Mouse (Mus musculus) kidney, postnatal 0 days (tissue): Measurements from ENCODE around the gene Cldn22. TPM values are rescaled to one million over a fixed set of nuclear protein-coding genes. Genes with fewer than 3 reads are reported as not detected.
A peak's percentile ranks its signal among the peaks of the same experiment; 100 is the strongest.
"Not testable (repeated sequence)": the region's sequence is repeated elsewhere in the genome, so short reads cannot be mapped to it uniquely, and the experiment has no call there.

Experiments
- ATAC-seq: fragments of 200-750 bp; cut with Nextera tagmentation; replicated peaks from 2 replicates; pipeline ENCODE4 v1.8.0; 2017; ENCODE audit warnings: low read depth, moderate number of reproducible peaks, moderate TSS enrichment, moderate library complexity; ENCODE audit not compliant: low FRiP score
- DNase-seq: peaks from one replicate; pipeline ENCODE4 v3.0.0-alpha.2; 2016; ENCODE audit warnings: low spot score
- H3K27ac ChIP-seq: fragments of 300-500 bp; sonication (generic); 2 replicates; pipeline ENCODE4 v1.5.1; 2014; ENCODE audit warnings: mild to moderate bottlenecking
- H3K27me3 ChIP-seq: fragments of 300-500 bp; sonication (generic); 2 replicates; pipeline ENCODE4 v1.6.1; 2014; ENCODE audit warnings: low read length, mixed read lengths; ENCODE audit not compliant: insufficient read depth
- H3K36me3 ChIP-seq: fragments of 300-500 bp; sonication (generic); 2 replicates; pipeline ENCODE4 v1.6.1; 2014; ENCODE audit warnings: low read length, mixed read lengths; ENCODE audit not compliant: insufficient read depth
- H3K4me1 ChIP-seq: fragments of 300-500 bp; sonication (generic); replicated peaks from 2 replicates; pipeline ENCODE4 v1.6.1; 2014; ENCODE audit warnings: antibody characterized with exemption, low read length, mixed read lengths; ENCODE audit not compliant: insufficient read depth
- H3K4me2 ChIP-seq: fragments of 300-500 bp; sonication (generic); 2 replicates; pipeline ENCODE4 v1.6.1; 2014; ENCODE audit warnings: mild to moderate bottlenecking, low read length, moderate library complexity, mixed read lengths
- H3K4me3 ChIP-seq: fragments of 300-500 bp; sonication (generic); replicated peaks from 2 replicates; pipeline ENCODE4 v1.5.1; 2014; ENCODE audit warnings: low read depth, low read length
- H3K9ac ChIP-seq: fragments of 300-500 bp; sonication (generic); 2 replicates; pipeline ENCODE4 v1.6.1; 2014; ENCODE audit warnings: low read depth, low read length
- H3K9me3 ChIP-seq: fragments of 300-500 bp; sonication (generic); replicated peaks from 2 replicates; pipeline ENCODE4 v1.6.1; 2016; ENCODE audit warnings: low read length, inconsistent platforms, mixed read lengths
- CTCF ChIP-seq: IDR thresholded peaks from 2 replicates; pipeline ENCODE4 v1.5.1; 2016; ENCODE audit warnings: antibody characterized with exemption, low read depth, mild to moderate bottlenecking, moderate library complexity
- WGBS: fragments of 180-500 bp; shearing (Covaris S2); extraction: QIAGEN DNeasy Blood & Tissue Kit; methylation state at CpG from one replicate; pipeline ENCODE4 v1.1.7; 2014; 5-methylcytosine and 5-hydroxymethylcytosine counted together
- polyA plus RNA-seq: library from polyadenylated mRNA; unstranded; fragments of >200 nt; fragmentation: Nextera tagmentation; extraction: Ambion mirVana; gene quantifications from 2 replicates; pipeline ENCODE4 v1.2.1, GENCODE M21; 2015

Cldn22 gene
- polyA plus RNA-seq, 1 experiment from 2014 or later: not detected

- Histone ChIP-seq H3K4me1 (0 out of 2 replicates have a peak, but pooled peaks cover 5% of the 10 kb centered on the region), H3K9me3 (no peaks in the 10 kb centered on the region), H3K9ac (no peak overlapping the region), H3K27ac (0 out of 2 replicates have a peak overlapping the region, but pooled peaks have one; percentile 25), H3K27me3 (no peaks in the 10 kb centered on the region), H3K4me3 (no peak overlapping the region), H3K36me3 (no peaks in the 10 kb centered on the region), H3K4me2 (no peak overlapping the region)
- 0 out of 2 replicates have a peak, but pooled peaks have one; percentile 45 for ATAC-seq
- TF ChIP-seq CTCF: no peak
- peak; percentile 72 for DNase-seq
- WGBS: 48% methylated on average over 14 of the region's 14 CpGs
Observed at GRCm38 (mm10) chr8:47809970-47810665, 14.2 kb upstream of the Cldn22 start.

DNA sequence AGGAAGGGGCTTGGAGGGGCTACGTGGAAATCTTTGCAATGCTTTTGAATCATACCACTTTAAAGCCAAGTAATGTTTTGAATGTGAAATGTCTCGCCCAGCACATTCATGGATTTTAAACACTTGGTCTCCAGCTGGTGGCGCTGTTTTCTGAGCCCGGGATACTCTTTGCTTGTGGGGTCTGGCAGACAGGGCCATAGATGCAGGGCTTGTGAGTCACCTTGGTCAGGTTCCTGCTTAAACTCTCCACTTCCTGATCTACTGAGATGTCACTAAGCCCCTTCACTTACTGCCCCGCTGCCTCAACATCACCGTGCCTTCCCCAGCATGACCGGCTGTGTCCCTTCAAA is 13.6 kb upstream of the Cldn22 start:
- ATAC-seq (no peak), DNase-seq (no peak)
- H3K27me3 ChIP-seq: no peaks in the 10 kb centered on the region
- no peaks in the 10 kb centered on the region for H3K36me3 ChIP-seq
- H3K4me1 ChIP-seq: 0 out of 2 replicates have a peak, but pooled peaks cover 5% of the 10 kb centered on the region
- WGBS: 77% methylated on average over 7 of the region's 7 CpGs
- H3K4me2 ChIP-seq: no peak overlapping the region
- H3K27ac ChIP-seq: no peak overlapping the region
- peak; percentile 42 for TF ChIP-seq CTCF
- H3K9ac ChIP-seq: no peak overlapping the region
- H3K4me3 ChIP-seq: no peak overlapping the region
- no peaks in the 10 kb centered on the region for H3K9me3 ChIP-seq

DNA sequence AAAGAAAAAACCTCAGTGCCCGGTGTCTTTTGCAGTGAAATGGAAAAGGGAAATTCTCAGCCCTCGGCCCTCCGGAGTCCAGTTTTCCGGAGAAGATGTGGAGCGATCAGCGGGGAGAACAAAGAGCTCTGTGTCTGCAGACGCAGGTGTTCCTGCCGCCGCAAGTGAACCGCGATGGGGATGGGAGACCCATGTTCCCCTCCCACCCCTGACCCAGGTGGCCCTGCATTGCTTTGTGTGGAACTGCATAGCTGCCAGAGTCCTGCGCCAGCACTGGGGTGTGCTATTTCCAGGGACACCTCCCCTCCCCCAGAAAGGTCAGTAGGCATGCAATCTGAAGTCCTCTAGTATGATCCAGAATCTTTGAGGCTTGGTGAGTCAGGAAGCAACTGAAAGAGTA is 13.1 kb upstream of the Cldn22 start:
- TF ChIP-seq CTCF: no peak
- Histone ChIP-seq H3K4me2 (no peak overlapping the region), H3K27ac (no peak overlapping the region; the same call in 1 of the 2 replicates), H3K27me3 (no peaks in the 10 kb centered on the region), H3K4me3 (no peak overlapping the region), H3K4me1 (0 out of 2 replicates have a peak, but pooled peaks cover 5% of the 10 kb centered on the region), H3K36me3 (no peaks in the 10 kb centered on the region), H3K9ac (no peak overlapping the region), H3K9me3 (no peaks in the 10 kb centered on the region)
- WGBS: 65% methylated on average over 12 of the region's 12 CpGs
- ATAC-seq: no peak; the same call in 1 of the 2 replicates
- no peak for DNase-seq

DNA sequence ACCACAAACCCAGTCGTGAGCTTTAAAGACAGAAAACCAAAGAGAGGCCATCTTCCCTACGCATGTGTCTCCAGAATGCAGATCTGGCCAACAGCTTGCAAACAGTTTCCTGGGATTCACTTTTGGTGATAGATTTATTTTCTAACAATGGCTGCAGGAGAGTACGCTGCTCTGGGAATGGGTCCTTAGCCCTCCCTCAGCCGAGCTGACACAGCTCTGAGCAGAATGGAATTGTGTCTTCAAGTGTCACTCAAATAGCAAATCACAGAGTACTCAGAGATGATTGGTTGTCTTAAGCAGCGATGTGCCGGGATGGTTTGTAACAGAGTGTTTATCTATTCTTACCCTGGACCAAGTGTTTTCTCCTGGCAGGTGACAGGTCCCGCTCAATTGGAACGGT is 5.2 kb upstream of the Cldn22 start:
- ATAC-seq: no peak
- Histone ChIP-seq H3K27ac (no peak overlapping the region), H3K9ac (no peak overlapping the region), H3K4me3 (no peak overlapping the region), H3K9me3 (no peaks in the 10 kb centered on the region), H3K4me1 (no peaks in the 10 kb centered on the region), H3K4me2 (no peak overlapping the region), H3K36me3 (no peaks in the 10 kb centered on the region), H3K27me3 (no peaks in the 10 kb centered on the region)
- 91% methylated on average over 8 of the region's 8 CpGs for WGBS
- no peak for DNase-seq
- no peak for TF ChIP-seq CTCF

GRCm38 (mm10) chr8:47820914-47821772 is 3.1 kb upstream of the Cldn22 start:
- Histone ChIP-seq H3K27ac (no peak overlapping the region), H3K4me3 (no peak overlapping the region), H3K36me3 (no peaks in the 10 kb centered on the region), H3K4me2 (no peak overlapping the region), H3K9ac (no peak overlapping the region), H3K4me1 (no peaks in the 10 kb centered on the region), H3K9me3 (no peaks in the 10 kb centered on the region), H3K27me3 (no peaks in the 10 kb centered on the region)
- TF ChIP-seq CTCF: no peak
- DNase-seq (no peak), ATAC-seq (0 out of 2 replicates have a peak, but pooled peaks have one; percentile 29)
- WGBS: 78% methylated on average over 20 of the region's 20 CpGs

DNA sequence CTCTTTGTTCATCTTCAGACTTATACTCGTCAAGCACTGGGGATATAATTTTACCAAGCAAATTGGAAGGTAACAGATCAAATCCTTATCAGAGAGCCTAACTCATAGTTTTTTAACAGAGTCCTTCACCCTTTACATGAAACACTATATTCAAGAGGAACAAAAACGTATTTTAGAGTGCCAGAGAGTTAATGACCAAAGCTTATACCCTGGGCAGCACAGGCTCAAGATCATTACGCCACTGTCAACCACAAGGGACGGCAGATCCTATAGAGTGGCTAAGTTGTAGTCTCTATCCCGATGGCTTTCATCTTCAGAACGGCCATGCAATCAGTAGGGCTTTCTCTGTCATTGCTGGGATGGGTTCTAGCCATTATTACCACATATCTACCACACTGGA is 2.4 kb upstream of the Cldn22 start, which contains the start of gene Cldn24:
Gene Cldn24 (plus strand): TSS at position 301 of the 400 bp plus-strand sequence.
- ATAC-seq (no peak), DNase-seq (no peak)
- no peak within 1 kb of the TSS for H3K4me2 ChIP-seq
- H3K4me3 ChIP-seq: no peak within 1 kb of the TSS
- TF ChIP-seq CTCF: no peak
- H3K9me3 ChIP-seq: no peaks in the 10 kb centered on the region
- no peak within 1 kb of the TSS for H3K27ac ChIP-seq
- no peaks in the 10 kb centered on the region for H3K36me3 ChIP-seq
- no peak within 1 kb of the TSS for H3K9ac ChIP-seq
- H3K27me3 ChIP-seq: no peaks in the 10 kb centered on the region
- H3K4me1 ChIP-seq: no peaks in the 10 kb centered on the region
- WGBS: 83% methylated on average over 6 of the region's 6 CpGs

DNA sequence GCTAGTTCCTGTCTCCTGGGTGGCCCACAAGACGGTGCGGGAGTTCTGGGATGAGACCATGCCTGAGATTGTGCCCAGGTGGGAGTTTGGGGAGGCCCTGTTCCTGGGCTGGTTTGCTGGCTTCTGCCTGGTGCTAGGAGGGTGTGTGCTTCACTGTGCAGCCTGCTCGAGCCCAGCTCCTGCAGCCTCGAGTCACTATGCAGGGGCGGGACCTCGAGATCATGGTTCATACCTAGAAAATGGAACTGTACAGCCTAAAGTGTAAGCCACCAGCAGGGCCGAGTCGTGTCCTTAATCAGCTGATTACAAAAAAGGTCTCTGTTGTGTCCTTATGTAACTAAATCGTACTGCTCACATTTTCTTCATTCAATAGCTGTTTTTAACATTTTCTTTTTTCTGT is 1.7 kb upstream of the Cldn22 start:
- not testable (repeated sequence) for H3K4me3 ChIP-seq, H3K36me3 ChIP-seq, DNase-seq, H3K27me3 ChIP-seq, H3K9me3 ChIP-seq, H3K9ac ChIP-seq, H3K4me2 ChIP-seq, H3K4me1 ChIP-seq, H3K27ac ChIP-seq
- ATAC-seq: 0 out of 2 replicates have a peak, but pooled peaks have one; percentile 8
- 66% methylated on average over 7 of the region's 9 CpGs for WGBS
